Mouse (Mus musculus) bone marrow, adult 2 months (tissue): ENCODE measurements around the gene 1700016K19Rik. TPM values are rescaled to one million over a fixed set of nuclear protein-coding genes. Genes with fewer than 3 reads are reported as not detected.

Experiments used
- H3K27ac ChIP-seq: fragments of 200-500 bp; 2 replicates; pipeline ENCODE4 v1.5.1; 2012; ENCODE audit warnings: low read depth, mild to moderate bottlenecking, control low read depth, inconsistent platforms, low read length; ENCODE audit not compliant: control insufficient read depth, poor library complexity, insufficient read depth
- H3K4me1 ChIP-seq: fragments of 200-500 bp; 2 replicates; pipeline ENCODE4 v1.6.1; 2011; ENCODE audit warnings: low read length; ENCODE audit not compliant: control insufficient read depth, insufficient read depth
- H3K4me3 ChIP-seq: fragments of 200-500 bp; replicated peaks from 2 replicates; pipeline ENCODE3; 2011; ENCODE audit warnings: mild to moderate bottlenecking, low read depth, low read length, control low read depth; ENCODE audit not compliant: control insufficient read depth
- CTCF ChIP-seq: fragments of 200-500 bp; IDR thresholded peaks from 2 replicates; pipeline ENCODE4 v1.5.1; 2011; ENCODE audit warnings: low read length, control low read depth; ENCODE audit not compliant: control insufficient read depth, insufficient read depth
- POLR2A ChIP-seq: fragments of 200-500 bp; IDR thresholded peaks from 2 replicates; pipeline ENCODE4 v1.6.1; 2011; ENCODE audit warnings: low read depth, mild to moderate bottlenecking, control low read depth, low read length, borderline replicate concordance; ENCODE audit not compliant: control insufficient read depth
- WGBS: fragments of 180-500 bp; shearing (Covaris S2); methylation state at CpG from one replicate; pipeline ENCODE4 v1.1.7; 2018; 5-methylcytosine and 5-hydroxymethylcytosine counted together
- polyA plus RNA-seq: library from polyadenylated mRNA; stranded (reverse); fragments of >200 nt; gene quantifications from 2 replicates; pipeline ENCODE4 v1.2.4, GENCODE M21; 2011; ENCODE audit warnings: low replicate concordance; ENCODE audit not compliant: missing spikeins, insufficient read depth, insufficient read length

Gene 1700016K19Rik
- polyA plus RNA-seq, 1 experiment, result not detected

GRCm38 (mm10) chr11:76033359-76033758 is 33.6 kb downstream of the 1700016K19Rik start:
- TF ChIP-seq CTCF (no peak), POLR2A (no peak)
- peaks cover 9% of the 10 kb centered on the region for H3K4me1 ChIP-seq
- no peak overlapping the region for H3K4me3 ChIP-seq
- peak overlapping the region; percentile 99 for H3K27ac ChIP-seq
- WGBS, result 34% methylated on average over 6 of the region's 6 CpGs

GRCm38 (mm10) chr11:76033836-76034235 is 34.1 kb downstream of the 1700016K19Rik start:
- Histone ChIP-seq H3K27ac (peak overlapping the region; percentile 99), H3K4me1 (peaks cover 9% of the 10 kb centered on the region), H3K4me3 (no peak overlapping the region)
- TF ChIP-seq POLR2A, result no peak
- TF ChIP-seq CTCF, result no peak
- WGBS, result 28% methylated on average over 4 of the region's 4 CpGs

GRCm38 (mm10) chr11:76035182-76035581 is 35.5 kb downstream of the 1700016K19Rik start:
- Histone ChIP-seq H3K4me1 (peaks cover 9% of the 10 kb centered on the region), H3K4me3 (no peak overlapping the region), H3K27ac (no peak overlapping the region)
- 91% methylated on average over 8 of the region's 8 CpGs for WGBS
- TF ChIP-seq CTCF (no peak), POLR2A (no peak)

DNA sequence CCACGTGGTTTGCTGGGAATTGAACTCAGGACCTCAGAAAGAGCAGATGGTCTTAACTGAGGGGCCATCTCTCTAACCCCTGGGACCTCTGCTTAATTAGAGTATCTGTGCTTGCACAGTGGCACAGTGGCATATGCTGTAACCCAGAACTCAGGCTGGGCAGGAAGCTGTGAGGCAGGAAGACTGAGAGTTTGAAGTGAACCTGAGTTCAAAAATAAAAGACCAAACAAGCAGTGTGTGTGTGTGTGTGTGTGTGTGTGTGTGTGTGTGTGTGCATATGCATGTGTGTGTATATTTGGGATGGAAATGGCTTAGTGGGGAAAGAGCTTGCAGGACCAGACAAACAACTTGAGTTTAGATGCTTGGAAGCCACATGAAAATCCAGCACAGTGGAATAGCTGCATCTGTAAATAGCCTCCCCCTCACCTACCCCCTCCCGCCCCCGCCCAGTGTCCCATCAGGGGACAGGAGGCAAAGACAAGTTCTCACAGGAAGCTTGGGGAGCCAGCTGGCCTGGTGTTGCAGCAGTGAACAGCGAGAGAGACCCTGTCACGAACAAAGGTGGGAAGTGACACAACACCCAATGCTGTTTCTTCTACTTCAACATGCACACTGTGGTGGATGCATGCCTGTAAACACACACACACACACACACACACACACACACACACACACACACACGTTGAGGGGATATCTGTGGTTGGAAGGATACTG is 38.0 kb downstream of the 1700016K19Rik start:
- TF ChIP-seq POLR2A (no peak), CTCF (no peak)
- 28% methylated on average over 6 of the region's 6 CpGs for WGBS
- Histone ChIP-seq H3K27ac (0 out of 2 replicates have a peak overlapping the region, but pooled peaks have one; percentile 4), H3K4me3 (no peak overlapping the region), H3K4me1 (peaks cover 7% of the 10 kb centered on the region)

GRCm38 (mm10) chr11:76039271-76040053 is 39.8 kb downstream of the 1700016K19Rik start:
- WGBS, result 72% methylated on average over 3 of the region's 3 CpGs
- Histone ChIP-seq H3K4me1 (peaks cover 6% of the 10 kb centered on the region), H3K27ac (peak overlapping the region; percentile 20; the same call in 1 of the 2 replicates), H3K4me3 (no peak overlapping the region)
- TF ChIP-seq CTCF (no peak), POLR2A (no peak)

- no peak overlapping the region for H3K4me3 ChIP-seq
- WGBS, result 26% methylated on average over 8 of the region's 8 CpGs
- no peak for TF ChIP-seq POLR2A
- no peak for TF ChIP-seq CTCF
Measured at GRCm38 (mm10) chr11:76040106-76040505, 40.4 kb downstream of the 1700016K19Rik start.

GRCm38 (mm10) chr11:76040761-76041376 is 41.2 kb downstream of the 1700016K19Rik start:
- TF ChIP-seq CTCF (no peak), POLR2A (no peak)

More at GRCm38 (mm10) chr11:76040106-76040505, 40.4 kb downstream of the 1700016K19Rik start:
- Histone ChIP-seq H3K27ac (no peak overlapping the region; the same call in 1 of the 2 replicates), H3K4me1 (peaks cover 6% of the 10 kb centered on the region)

GRCm38 (mm10) chr11:76042041-76042638 is 42.4 kb downstream of the 1700016K19Rik start:
- no peak overlapping the region for H3K27ac ChIP-seq
- peaks cover 3% of the 10 kb centered on the region for H3K4me1 ChIP-seq
- 75% methylated on average over 10 of the region's 10 CpGs for WGBS
- TF ChIP-seq POLR2A, result no peak
- no peak for TF ChIP-seq CTCF
- no peak overlapping the region for H3K4me3 ChIP-seq

More at GRCm38 (mm10) chr11:76040761-76041376, 41.2 kb downstream of the 1700016K19Rik start:
- WGBS, result 69% methylated on average over 4 of the region's 4 CpGs
- H3K27ac ChIP-seq, result no peak overlapping the region
- H3K4me3 ChIP-seq, result no peak overlapping the region
- peaks cover 3% of the 10 kb centered on the region for H3K4me1 ChIP-seq

DNA sequence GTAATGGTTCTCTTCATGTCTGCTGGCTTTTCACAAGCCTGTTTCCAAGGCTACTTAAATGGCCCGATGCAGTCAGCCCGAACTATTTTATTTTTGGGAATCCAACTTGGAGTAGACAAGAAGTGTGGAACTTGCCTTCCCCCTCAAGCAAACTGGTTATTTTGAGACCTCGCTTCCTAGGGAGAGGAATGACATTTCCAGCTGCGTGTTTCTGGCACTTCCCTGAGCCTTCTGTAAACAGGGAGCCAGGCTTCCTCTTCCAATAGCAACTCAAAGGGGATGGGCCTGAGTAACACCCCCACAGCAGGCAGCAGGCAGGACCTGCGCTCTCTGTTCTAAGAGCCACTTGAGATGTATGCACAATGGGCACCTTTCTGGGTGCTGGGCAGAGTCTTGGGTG is 43.2 kb downstream of the 1700016K19Rik start:
- H3K27ac ChIP-seq, result no peak overlapping the region
- H3K4me1 ChIP-seq, result no peaks in the 10 kb centered on the region; the same call in 1 of the 2 replicates
- WGBS, result 82% methylated on average over 5 of the region's 5 CpGs
- TF ChIP-seq POLR2A, result no peak
- TF ChIP-seq CTCF, result no peak
- no peak overlapping the region for H3K4me3 ChIP-seq
